In genomic region chr10:81168521-81169244, GRCm38 (mm10) we compare ENCODE assay signal across 9 mouse cellular contexts. TPM values are rescaled to one million over a fixed set of nuclear protein-coding genes. Genes with fewer than 3 reads are reported as not detected.
DNase-seq lines count a peak whose midpoint lies in the region; ATAC-seq and TF ChIP-seq lines count a peak whose summit lies in the region.
"Had no signal": no experiment of that assay in that cellular context is flagged by ENCODE, and none has a peak within 500 bp of the region (broad histone marks: within the 10 kb centered on the region; RNA-seq: fewer than 3 reads in every experiment).

No protein-coding gene starts in this region.

- H3K27ac ChIP-seq in forebrain, embryonic 16.5 days (ENCODE audit: low read length): peak overlapping the region; percentile 61

- peaks cover 57% of the 10 kb centered on the region for H3K4me1 ChIP-seq in G1E (ENCODE audit: insufficient read depth, low read depth, low read length)
- peaks cover 24% of the 10 kb centered on the region for H3K4me1 ChIP-seq in forebrain, embryonic 16.5 days (replicated peaks; ENCODE audit: control insufficient read depth, insufficient read depth, low read length)

- peak overlapping the region; percentile 59 for H3K9ac ChIP-seq in forebrain, embryonic 16.5 days (replicated peaks; ENCODE audit: low read depth, low read length)

- no peaks in the 10 kb centered on the region for H3K27me3 ChIP-seq in G1E (ENCODE audit: insufficient read depth, low read length)
- no peaks in the 10 kb centered on the region for H3K27me3 ChIP-seq in forebrain, embryonic 16.5 days (replicated peaks; ENCODE audit: control insufficient read depth, insufficient read depth, low read length)

- H3K4me3 ChIP-seq in G1E (ENCODE audit: low read depth, low read length): peak overlapping the region; percentile 79
- peak overlapping the region; percentile 56 for H3K4me3 ChIP-seq in forebrain, embryonic 16.5 days (replicated peaks; ENCODE audit: low read length)

- H3K36me3 ChIP-seq in G1E (replicated peaks): peaks cover 27% of the 10 kb centered on the region
- peaks cover 2% of the 10 kb centered on the region; the same call in 1 of the 2 replicates for H3K36me3 ChIP-seq in forebrain, embryonic 16.5 days (ENCODE audit: control insufficient read depth, insufficient read depth)

- H3K9me3 ChIP-seq in G1E (replicated peaks): no peaks in the 10 kb centered on the region
- no peaks in the 10 kb centered on the region for H3K9me3 ChIP-seq in forebrain, embryonic 16.5 days (ENCODE audit: control insufficient read depth, low read length)

- peak; percentile 72 for DNase-seq in G1E (ENCODE audit: low spot score)
- peak; percentile 77 to 84 for DNase-seq in cerebellum, adult 18-20 months
- peak; percentile 71 to 84 for DNase-seq in layer of hippocampus, postnatal 14 days (ENCODE audit: low spot score in 2 of 2)
- DNase-seq in lung, postnatal 14 days: peak; percentile 88
- DNase-seq in ovary, postnatal 36 days (ENCODE audit: low spot score): peak; percentile 83
- DNase-seq in thymus, postnatal 25 days: peak; percentile 91

- WGBS in forebrain, embryonic 16.5 days: 3% methylated on average over 29 of the region's 29 CpGs

- no peak for TF ChIP-seq CTCF in G1E (IDR thresholded peaks at IDR 0.05; ENCODE audit: low read depth, low read length)

- H3K4me2 ChIP-seq in forebrain, embryonic 16.5 days (ENCODE audit: low read length): peak overlapping the region; percentile 63

- peak; percentile 62 for ATAC-seq in G1E (ENCODE audit: extremely low read depth, insufficient number of reproducible peaks, low FRiP score, poor library complexity, severe bottlenecking)
- peak; percentile 54 for ATAC-seq in forebrain, embryonic 16.5 days
- peak; percentile 51 to 61 for ATAC-seq in hematopoietic stem cell, adult 5-6 weeks (replicated peaks in 1 of 2; ENCODE audit: insufficient read depth in 1 of 2, low FRiP score in 2 of 2, low TSS enrichment in 1 of 2, low read depth in 1 of 2, poor library complexity in 2 of 2, severe bottlenecking in 2 of 2)

RNA-seq across cellular contexts. Expression of gene Pias4, which starts 1.0 kb away (rescaled TPM):
- total RNA-seq in G1E (2014; fragmentation: Nextera tagmentation) (28.6 and 34.4 TPM in 2 replicates), G1E (2017) (21.2 and 24.8 TPM in 2 replicates)
- 62.7 and 70.5 TPM in 2 replicates for polyA plus RNA-seq in G1E (2012)
- 48.5 and 62.7 TPM in 2 replicates for polyA plus RNA-seq in forebrain, embryonic 16.5 days (2015; fragmentation: Nextera tagmentation; extraction: Ambion mirVana)
- total RNA-seq in hematopoietic stem cell, adult 5-6 weeks (2017): 7.3 and 8.7 TPM in 2 replicates
- total RNA-seq in layer of hippocampus, postnatal 14 days (2021): 10 to 100 TPM; 25.9 to 28.1 TPM

RNA-seq across cellular contexts. Expression of gene Eef2, which starts 7.7 kb away (rescaled TPM):
- 1,577 and 1,715 TPM in 2 replicates for total RNA-seq in G1E (2014; fragmentation: Nextera tagmentation)
- total RNA-seq in G1E (2017): 1,676 and 1,695 TPM in 2 replicates
- 2,355 and 3,878 TPM in 2 replicates for polyA plus RNA-seq in G1E (2012)
- polyA plus RNA-seq in forebrain, embryonic 16.5 days (2015; fragmentation: Nextera tagmentation; extraction: Ambion mirVana): 652 and 674 TPM in 2 replicates
- 1,714 and 1,773 TPM in 2 replicates for total RNA-seq in hematopoietic stem cell, adult 5-6 weeks (2017)
- total RNA-seq in layer of hippocampus, postnatal 14 days (2021): 1,000 to 10,000 TPM; 1,016 to 1,032 TPM

RNA-seq across cellular contexts. Expression of gene Dapk3, which starts 14.1 kb away (rescaled TPM):
- total RNA-seq in G1E (2014; fragmentation: Nextera tagmentation) (34.2 and 43.3 TPM in 2 replicates), G1E (2017) (39.3 and 40.8 TPM in 2 replicates)
- 69.8 and 96.7 TPM in 2 replicates for polyA plus RNA-seq in G1E (2012)
- 55.1 and 56.9 TPM in 2 replicates for polyA plus RNA-seq in forebrain, embryonic 16.5 days (2015; fragmentation: Nextera tagmentation; extraction: Ambion mirVana)
- total RNA-seq in hematopoietic stem cell, adult 5-6 weeks (2017): 29.9 and 30.6 TPM in 2 replicates
- total RNA-seq in layer of hippocampus, postnatal 14 days (2021): 10 to 100 TPM; 59.7 to 60.4 TPM

RNA-seq across cellular contexts. Expression of gene 4930442H23Rik, which starts 15.0 kb away (rescaled TPM):
- not detected in 2 replicates for total RNA-seq in G1E (2014; fragmentation: Nextera tagmentation)
- not detected in 2 replicates for total RNA-seq in G1E (2017)
- not detected in 2 replicates for polyA plus RNA-seq in G1E (2012)
- polyA plus RNA-seq in forebrain, embryonic 16.5 days (2015; fragmentation: Nextera tagmentation; extraction: Ambion mirVana): not detected in 2 replicates
- not detected in 2 replicates for total RNA-seq in hematopoietic stem cell, adult 5-6 weeks (2017)
- not detected for total RNA-seq in layer of hippocampus, postnatal 14 days (2021)
- polyA plus RNA-seq: large intestine, adult 2 months had no signal

RNA-seq across cellular contexts. Expression of gene Nmrk2, which starts 33.2 kb away (rescaled TPM):
- total RNA-seq in G1E (2014; fragmentation: Nextera tagmentation) (not detected in 2 replicates), G1E (2017) (not detected in 2 replicates)
- not detected in 2 replicates for polyA plus RNA-seq in G1E (2012)
- 0.11 TPM in 1 of 2 replicates, not detected in the other for polyA plus RNA-seq in forebrain, embryonic 16.5 days (2015; fragmentation: Nextera tagmentation; extraction: Ambion mirVana)
- total RNA-seq in hematopoietic stem cell, adult 5-6 weeks (2017): not detected in 2 replicates
- under 1 TPM in 1 of 2 experiments, not detected in 1; 0.26 TPM for total RNA-seq in layer of hippocampus, postnatal 14 days (2021)
- polyA plus RNA-seq: large intestine, adult 2 months had no signal

Comparison
In these comparisons a context has a peak if more than half of its experiments do, and no peak if none do; other contexts are left out.
1. Peak in every context shown above with its lines: DNase-seq, ATAC-seq, H3K4me3 ChIP-seq and H3K27ac ChIP-seq.